Mouse (Mus musculus): ENCODE data around the gene Prpf8. TPM values are rescaled to one million over a fixed set of nuclear protein-coding genes. Genes with fewer than 3 reads are reported as not detected.

Gene Prpf8
- polyA plus RNA-seq, 1 experiment from 2014 or later: 19.7 TPM

- H3K9ac ChIP-seq (replicated peaks; ENCODE audit: low read depth): no peak overlapping the region
- H3K36me3 ChIP-seq (ENCODE audit: insufficient read depth, low read length): no peaks in the 10 kb centered on the region
- no peak overlapping the region for H3K4me2 ChIP-seq (replicated peaks; ENCODE audit: low read depth, low read length)
- 0 out of 2 replicates have a peak, but pooled peaks have one; percentile 2 for TF ChIP-seq CTCF (IDR thresholded peaks at IDR 0.05)
- TF ChIP-seq EP300 (IDR thresholded peaks at IDR 0.05): peak; percentile 53; the same call in 1 of the 2 replicates
- 53% methylated on average over 19 of the region's 19 CpGs for WGBS
- H3K4me3 ChIP-seq (ENCODE audit: low read depth, low read length): no peak overlapping the region
- peak; percentile 80 for DNase-seq (ENCODE audit: low spot score)
- no peaks in the 10 kb centered on the region for H3K9me3 ChIP-seq (ENCODE audit: low read length)
- peak; percentile 67 for ATAC-seq
- peaks cover 19% of the 10 kb centered on the region for H3K4me1 ChIP-seq (ENCODE audit: insufficient read depth, low read depth, low read length)
- H3K27ac ChIP-seq (ENCODE audit: low read length): peak overlapping the region; percentile 63
- no peaks in the 10 kb centered on the region for H3K27me3 ChIP-seq (replicated peaks; ENCODE audit: insufficient read depth, low read length)
Observed at GRCm38 (mm10) chr11:75540710-75541581, 54.3 kb downstream of the Prpf8 start.

- no peaks in the 10 kb centered on the region for H3K27me3 ChIP-seq (replicated peaks; ENCODE audit: insufficient read depth, low read length)
Observed at GRCm38 (mm10) chr11:75544713-75545112, 58.1 kb downstream of the Prpf8 start.

DNA sequence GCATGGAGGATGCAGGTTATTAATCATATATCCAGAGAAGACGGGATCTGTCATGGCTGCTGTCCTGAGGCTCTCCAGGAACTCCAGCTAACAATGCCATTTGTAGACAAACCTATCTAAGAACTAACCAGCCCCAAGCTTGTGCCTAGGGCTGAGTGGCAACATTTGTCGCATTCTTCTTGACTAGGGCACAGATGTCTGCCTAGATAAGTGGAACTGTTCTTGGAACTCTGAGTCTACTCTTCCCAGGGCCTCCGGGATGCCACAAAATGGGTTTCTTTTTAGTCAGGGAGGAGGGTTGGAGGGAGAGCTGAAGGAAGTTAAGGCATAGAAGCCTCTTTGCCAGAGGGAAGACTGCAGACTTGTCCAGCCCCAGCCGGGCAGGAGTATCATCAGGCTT, 59.4 kb downstream of the Prpf8 start:
- ATAC-seq: no peak
- WGBS: 60% methylated on average over 4 of the region's 4 CpGs
- TF ChIP-seq CTCF (IDR thresholded peaks at IDR 0.05) (no peak), EP300 (IDR thresholded peaks at IDR 0.05) (no peak)

More at GRCm38 (mm10) chr11:75544713-75545112, 58.1 kb downstream of the Prpf8 start:
- Histone ChIP-seq H3K27ac (ENCODE audit: low read length) (no peak overlapping the region), H3K36me3 (ENCODE audit: insufficient read depth, low read length) (no peaks in the 10 kb centered on the region), H3K4me2 (replicated peaks; ENCODE audit: low read depth, low read length) (no peak overlapping the region), H3K4me1 (ENCODE audit: insufficient read depth, low read depth, low read length) (peaks cover 11% of the 10 kb centered on the region; the same call in 1 of the 2 replicates), H3K9ac (replicated peaks; ENCODE audit: low read depth) (no peak overlapping the region), H3K4me3 (ENCODE audit: low read depth, low read length) (no peak overlapping the region), H3K9me3 (ENCODE audit: low read length) (no peaks in the 10 kb centered on the region)
- DNase-seq (ENCODE audit: low spot score): no peak
- no peak for ATAC-seq
- TF ChIP-seq CTCF (IDR thresholded peaks at IDR 0.05) (no peak), EP300 (IDR thresholded peaks at IDR 0.05) (no peak)
- WGBS: 80% methylated on average over 9 of the region's 9 CpGs

DNA sequence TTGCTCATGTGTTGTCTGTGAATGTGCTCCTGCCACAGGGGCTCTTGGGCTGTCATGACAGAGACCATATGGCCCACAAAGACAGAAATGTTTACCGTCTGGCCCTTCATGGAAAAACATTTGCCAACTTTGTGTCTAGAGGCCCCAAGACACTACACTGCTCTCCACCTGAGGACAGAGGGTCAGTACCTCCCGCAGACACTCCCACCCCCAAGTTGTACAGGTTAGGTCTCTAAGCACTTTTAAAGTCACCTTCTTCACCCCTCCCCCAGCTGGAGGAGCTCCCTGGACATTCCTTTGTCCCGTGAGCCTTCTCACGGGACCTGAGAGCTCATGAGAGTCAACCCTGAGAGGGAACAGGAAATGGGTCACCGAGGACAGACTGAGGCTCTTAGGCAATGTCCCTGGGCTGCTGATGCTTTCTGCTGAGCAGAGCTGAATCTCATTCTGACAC, 63.1 kb downstream of the Prpf8 start:
- ATAC-seq: peak; percentile 85
- DNase-seq (ENCODE audit: low spot score): peak; percentile 93
- no peak overlapping the region for H3K9ac ChIP-seq (replicated peaks; ENCODE audit: low read depth)
- 16% methylated on average over 5 of the region's 5 CpGs for WGBS
- no peaks in the 10 kb centered on the region for H3K27me3 ChIP-seq (replicated peaks; ENCODE audit: insufficient read depth, low read length)
- no peaks in the 10 kb centered on the region for H3K36me3 ChIP-seq (ENCODE audit: insufficient read depth, low read length)
- H3K4me2 ChIP-seq (replicated peaks; ENCODE audit: low read depth, low read length): no peak overlapping the region
- TF ChIP-seq CTCF (IDR thresholded peaks at IDR 0.05): no peak
- peak; percentile 99 for TF ChIP-seq EP300 (IDR thresholded peaks at IDR 0.05)
- no peak overlapping the region for H3K4me3 ChIP-seq (ENCODE audit: low read depth, low read length)
- peak overlapping the region; percentile 94 for H3K27ac ChIP-seq (ENCODE audit: low read length)
- H3K4me1 ChIP-seq (ENCODE audit: insufficient read depth, low read depth, low read length): peaks cover 26% of the 10 kb centered on the region; the same call in 1 of the 2 replicates
- H3K9me3 ChIP-seq (ENCODE audit: low read length): no peaks in the 10 kb centered on the region

More for the DNA sequence above, 59.4 kb downstream of the Prpf8 start:
- peaks cover 10% of the 10 kb centered on the region; the same call in 1 of the 2 replicates for H3K4me1 ChIP-seq (ENCODE audit: insufficient read depth, low read depth, low read length)
- H3K27me3 ChIP-seq (replicated peaks; ENCODE audit: insufficient read depth, low read length): no peaks in the 10 kb centered on the region
- H3K9me3 ChIP-seq (ENCODE audit: low read length): no peaks in the 10 kb centered on the region
- H3K4me3 ChIP-seq (ENCODE audit: low read depth, low read length): no peak overlapping the region
- H3K4me2 ChIP-seq (replicated peaks; ENCODE audit: low read depth, low read length): no peak overlapping the region
- H3K27ac ChIP-seq (ENCODE audit: low read length): 0 out of 2 replicates have a peak overlapping the region, but pooled peaks have one; percentile 21
- DNase-seq (ENCODE audit: low spot score): no peak
- no peak overlapping the region for H3K9ac ChIP-seq (replicated peaks; ENCODE audit: low read depth)
- H3K36me3 ChIP-seq (ENCODE audit: insufficient read depth, low read length): no peaks in the 10 kb centered on the region

- Histone ChIP-seq H3K9me3 (ENCODE audit: low read length) (no peaks in the 10 kb centered on the region), H3K9ac (replicated peaks; ENCODE audit: low read depth) (no peak overlapping the region)
Observed at GRCm38 (mm10) chr11:75550200-75550946, 63.8 kb downstream of the Prpf8 start.

GRCm38 (mm10) chr11:75551321-75551720, 64.7 kb downstream of the Prpf8 start:
- Histone ChIP-seq H3K36me3 (ENCODE audit: insufficient read depth, low read length) (no peaks in the 10 kb centered on the region), H3K4me2 (replicated peaks; ENCODE audit: low read depth, low read length) (no peak overlapping the region), H3K27ac (ENCODE audit: low read length) (peak overlapping the region; percentile 94), H3K4me3 (ENCODE audit: low read depth, low read length) (no peak overlapping the region), H3K9me3 (ENCODE audit: low read length) (no peaks in the 10 kb centered on the region), H3K27me3 (replicated peaks; ENCODE audit: insufficient read depth, low read length) (no peaks in the 10 kb centered on the region), H3K9ac (replicated peaks; ENCODE audit: low read depth) (no peak overlapping the region), H3K4me1 (ENCODE audit: insufficient read depth, low read depth, low read length) (peaks cover 26% of the 10 kb centered on the region; the same call in 1 of the 2 replicates)
- DNase-seq (ENCODE audit: low spot score): no peak
- no peak for ATAC-seq
- no peak for TF ChIP-seq EP300 (IDR thresholded peaks at IDR 0.05)
- TF ChIP-seq CTCF (IDR thresholded peaks at IDR 0.05): no peak
- 91% methylated on average over 5 of the region's 5 CpGs for WGBS

More at GRCm38 (mm10) chr11:75550200-75550946, 63.8 kb downstream of the Prpf8 start:
- Histone ChIP-seq H3K4me3 (ENCODE audit: low read depth, low read length) (no peak overlapping the region), H3K27ac (ENCODE audit: low read length) (peak overlapping the region; percentile 94), H3K36me3 (ENCODE audit: insufficient read depth, low read length) (no peaks in the 10 kb centered on the region), H3K4me2 (replicated peaks; ENCODE audit: low read depth, low read length) (no peak overlapping the region), H3K4me1 (ENCODE audit: insufficient read depth, low read depth, low read length) (peaks cover 26% of the 10 kb centered on the region; the same call in 1 of the 2 replicates), H3K27me3 (replicated peaks; ENCODE audit: insufficient read depth, low read length) (no peaks in the 10 kb centered on the region)
- WGBS: 40% methylated on average over 12 of the region's 12 CpGs
- ATAC-seq (peak; percentile 86), DNase-seq (ENCODE audit: low spot score) (peak; percentile 92)
- TF ChIP-seq EP300 (IDR thresholded peaks at IDR 0.05): no peak; the same call in 1 of the 2 replicates
- TF ChIP-seq CTCF (IDR thresholded peaks at IDR 0.05): no peak
